Mouse (Mus musculus) midbrain, embryonic 16.5 days (tissue): ENCODE data around the gene Shisa8. TPM values are rescaled to one million over a fixed set of nuclear protein-coding genes. Genes with fewer than 3 reads are reported as not detected.

Experiments used
- ATAC-seq: fragments of 200-750 bp; cut with Nextera tagmentation; 2 replicates; pipeline ENCODE4 v1.8.0; 2017; ENCODE audit warnings: moderate TSS enrichment
- H3K27ac ChIP-seq: fragments of 300-500 bp; sonication (generic); 2 replicates; pipeline ENCODE4 v1.5.1; 2014; ENCODE audit warnings: mild to moderate bottlenecking, low read length, mixed read lengths
- H3K27me3 ChIP-seq: fragments of 300-500 bp; sonication (generic); 2 replicates; pipeline ENCODE4 v1.6.1; 2014; ENCODE audit warnings: low read depth, low read length, mixed read lengths; ENCODE audit not compliant: control insufficient read depth, insufficient read depth
- H3K36me3 ChIP-seq: fragments of 300-500 bp; sonication (generic); 2 replicates; pipeline ENCODE4 v1.6.1; 2014; ENCODE audit warnings: mild to moderate bottlenecking, low read length, moderate library complexity, mixed read lengths; ENCODE audit not compliant: control insufficient read depth, insufficient read depth
- H3K4me1 ChIP-seq: fragments of 300-500 bp; sonication (generic); 2 replicates; pipeline ENCODE4 v1.6.1; 2014; ENCODE audit warnings: mild to moderate bottlenecking, low read length, mixed read lengths; ENCODE audit not compliant: control insufficient read depth, insufficient read depth
- H3K4me2 ChIP-seq: fragments of 300-500 bp; sonication (generic); 2 replicates; pipeline ENCODE4 v1.6.1; 2014; ENCODE audit warnings: mild to moderate bottlenecking, low read length, mixed read lengths
- H3K4me3 ChIP-seq: fragments of 300-500 bp; sonication (generic); 2 replicates; pipeline ENCODE4 v1.5.1; 2014; ENCODE audit warnings: low read depth, mild to moderate bottlenecking, low read length, moderate library complexity, mixed read lengths
- H3K9ac ChIP-seq: fragments of 300-500 bp; sonication (generic); 2 replicates; pipeline ENCODE4 v1.6.1; 2014; ENCODE audit warnings: low read depth, low read length, mixed read lengths
- H3K9me3 ChIP-seq: fragments of 300-500 bp; sonication (generic); replicated peaks from 2 replicates; pipeline ENCODE4 v1.6.1; 2014; ENCODE audit warnings: mild to moderate bottlenecking, low read length, mixed read lengths; ENCODE audit not compliant: control insufficient read depth, poor library complexity, severe bottlenecking
- WGBS: fragments of 180-500 bp; shearing (Covaris S2); extraction: QIAGEN DNeasy Blood & Tissue Kit; methylation state at CpG from one replicate; pipeline ENCODE4 v1.1.7; 2014; 5-methylcytosine and 5-hydroxymethylcytosine counted together
- polyA plus RNA-seq: library from polyadenylated mRNA; unstranded; fragments of >200 nt; fragmentation: Nextera tagmentation; extraction: Ambion mirVana; gene quantifications from 2 replicates; pipeline ENCODE4 v1.2.1, GENCODE M21; 2015

Shisa8 gene
- polyA plus RNA-seq, 1 experiment from 2014 or later = 1.0 TPM

DNA sequence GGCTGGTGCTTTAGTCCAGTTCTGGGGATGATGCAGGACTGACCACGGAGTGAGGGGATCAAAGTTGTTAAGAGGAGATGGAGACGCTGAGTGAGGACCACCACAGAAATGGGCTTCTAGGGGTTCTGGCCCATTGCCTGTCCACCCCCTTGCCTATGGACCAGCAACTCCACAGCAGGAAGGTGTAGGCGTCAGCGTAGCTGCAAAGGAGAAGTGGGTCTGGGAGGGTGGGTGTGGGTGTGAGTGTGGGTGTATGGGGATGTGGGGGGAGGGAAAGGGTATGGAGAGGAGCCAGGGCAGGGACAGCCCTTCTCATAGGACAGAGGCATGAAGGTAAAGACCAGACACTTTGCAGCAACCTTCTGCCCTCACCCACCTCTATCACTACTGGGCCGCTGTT, 13.2 kb upstream of the Shisa8 start:
- Histone ChIP-seq H3K27me3 (no peaks in the 10 kb centered on the region; the same call in 1 of the 2 replicates), H3K9ac (no peak overlapping the region), H3K4me1 (peaks cover 5% of the 10 kb centered on the region; the same call in 1 of the 2 replicates), H3K4me2 (no peak overlapping the region), H3K9me3 (no peaks in the 10 kb centered on the region), H3K4me3 (no peak overlapping the region), H3K36me3 (no peaks in the 10 kb centered on the region), H3K27ac (no peak overlapping the region)
- 86% methylated on average over 5 of the region's 5 CpGs for WGBS
- ATAC-seq = no peak

- Histone ChIP-seq H3K4me2 (peak overlapping the region; percentile 69; the same call in 1 of the 2 replicates), H3K27me3 (no peaks in the 10 kb centered on the region; the same call in 1 of the 2 replicates), H3K27ac (no peak overlapping the region), H3K4me1 (peaks cover 5% of the 10 kb centered on the region; the same call in 1 of the 2 replicates), H3K9me3 (no peaks in the 10 kb centered on the region), H3K4me3 (no peak overlapping the region), H3K9ac (no peak overlapping the region), H3K36me3 (no peaks in the 10 kb centered on the region)
- ATAC-seq = no peak; the same call in 1 of the 2 replicates
- WGBS = 38% methylated on average over 7 of the region's 7 CpGs
These were observed 12.1 kb upstream of the Shisa8 start for GRCm38 (mm10) chr15:82224602-82225215.

DNA sequence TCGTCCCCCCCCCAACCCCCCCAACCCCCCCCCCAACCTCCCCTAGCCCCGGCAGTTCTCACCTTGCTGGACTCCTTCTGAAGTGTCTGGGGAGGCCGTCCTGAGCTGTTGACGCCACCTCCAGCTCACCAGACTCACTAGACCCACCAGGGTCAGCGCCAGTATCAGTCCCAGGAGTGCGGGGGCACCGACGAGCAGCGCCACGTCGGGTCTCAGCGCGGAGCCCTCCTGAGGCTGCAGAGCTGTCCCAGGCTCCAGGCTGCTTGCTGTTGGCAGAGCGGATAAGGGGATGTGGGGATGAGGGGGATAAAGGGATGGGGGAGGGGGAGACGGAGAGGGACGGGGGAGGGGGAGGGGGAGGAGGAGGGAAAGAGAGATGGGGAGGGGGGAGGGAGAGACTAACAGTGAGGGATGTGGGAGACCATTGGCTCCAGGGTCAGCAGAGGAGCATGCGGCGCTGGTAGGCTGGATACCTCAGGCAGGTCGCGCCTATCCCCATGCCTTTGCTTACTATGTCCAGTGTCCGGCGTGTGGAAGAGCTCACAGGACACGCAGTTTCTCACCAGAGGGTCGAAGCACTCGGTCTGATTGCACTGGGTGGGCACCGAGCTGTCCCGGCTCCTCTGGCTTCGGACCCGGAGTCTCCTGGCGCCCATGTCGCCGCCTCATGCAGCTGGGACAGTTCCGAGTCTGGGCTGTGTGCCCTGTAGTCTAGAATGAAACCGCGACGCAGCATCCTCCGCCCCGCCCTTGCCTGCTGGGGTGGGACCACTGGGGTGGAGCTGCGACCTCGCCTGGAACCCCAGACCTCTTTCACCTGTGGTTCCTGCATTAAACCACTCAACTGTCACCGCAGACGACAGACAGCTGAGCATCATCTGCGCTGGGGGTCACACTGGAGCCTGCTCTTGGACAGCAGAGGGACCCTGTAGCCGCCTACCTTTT, 11.3 kb upstream of the Shisa8 start, which contains the start of gene Tnfrsf13c:
Gene Tnfrsf13c (minus strand): TSS at position 713 of the 945 bp plus-strand sequence.
- Histone ChIP-seq H3K4me1 (peaks cover 5% of the 10 kb centered on the region; the same call in 1 of the 2 replicates), H3K4me2 (peak within 1 kb of the TSS; percentile 69), H3K9me3 (no peaks in the 10 kb centered on the region), H3K4me3 (peak within 1 kb of the TSS; percentile 31), H3K36me3 (no peaks in the 10 kb centered on the region), H3K27me3 (no peaks in the 10 kb centered on the region; the same call in 1 of the 2 replicates), H3K27ac (no peak within 1 kb of the TSS), H3K9ac (peak within 1 kb of the TSS; percentile 44; the same call in 1 of the 2 replicates)
- 2% methylated on average over 42 of the region's 44 CpGs for WGBS
- peak; percentile 62; the same call in 1 of the 2 replicates for ATAC-seq

DNA sequence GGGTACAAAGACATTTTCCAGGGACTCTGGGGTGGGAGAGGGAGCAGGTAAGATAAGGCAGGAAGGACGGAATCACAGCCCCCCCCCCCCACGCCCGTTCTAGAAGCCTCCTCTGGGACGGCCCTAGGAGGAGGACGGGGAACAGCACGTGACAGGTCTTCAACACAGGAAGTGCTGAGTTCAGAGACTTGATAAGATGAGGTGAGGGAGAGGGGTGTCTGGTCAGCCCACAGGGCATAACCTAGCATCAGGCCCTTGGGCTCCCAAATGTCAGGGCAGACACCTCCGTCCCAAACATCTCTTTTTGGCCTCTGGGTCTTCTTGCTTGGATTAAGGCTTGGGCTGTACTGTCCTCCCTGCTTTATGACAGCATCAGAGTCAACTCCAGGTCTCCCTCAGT, 10.6 kb upstream of the Shisa8 start:
- no peaks in the 10 kb centered on the region for H3K9me3 ChIP-seq
- no peak for ATAC-seq
- H3K4me3 ChIP-seq = no peak overlapping the region
- H3K27me3 ChIP-seq = no peaks in the 10 kb centered on the region; the same call in 1 of the 2 replicates
- H3K36me3 ChIP-seq = no peaks in the 10 kb centered on the region
- H3K4me2 ChIP-seq = no peak overlapping the region
- WGBS = 53% methylated on average over 7 of the region's 7 CpGs
- no peak overlapping the region for H3K9ac ChIP-seq
- H3K27ac ChIP-seq = no peak overlapping the region
- peaks cover 5% of the 10 kb centered on the region; the same call in 1 of the 2 replicates for H3K4me1 ChIP-seq

GRCm38 (mm10) chr15:82221104-82221860, 8.7 kb upstream of the Shisa8 start:
- no peak for ATAC-seq
- Histone ChIP-seq H3K9me3 (no peaks in the 10 kb centered on the region), H3K27me3 (peaks cover 6% of the 10 kb centered on the region; the same call in 1 of the 2 replicates), H3K9ac (no peak overlapping the region), H3K4me1 (peaks cover 8% of the 10 kb centered on the region; the same call in 1 of the 2 replicates), H3K4me3 (no peak overlapping the region), H3K27ac (no peak overlapping the region), H3K36me3 (no peaks in the 10 kb centered on the region), H3K4me2 (no peak overlapping the region)
- 66% methylated on average over 14 of the region's 14 CpGs for WGBS

GRCm38 (mm10) chr15:82220003-82220675, 7.5 kb upstream of the Shisa8 start:
- no peak for ATAC-seq

GRCm38 (mm10) chr15:82218778-82219666, 6.4 kb upstream of the Shisa8 start:
- Histone ChIP-seq H3K36me3 (no peaks in the 10 kb centered on the region), H3K27me3 (peaks cover 21% of the 10 kb centered on the region), H3K4me1 (peaks cover 10% of the 10 kb centered on the region), H3K9me3 (no peaks in the 10 kb centered on the region), H3K4me3 (no peak overlapping the region), H3K4me2 (no peak overlapping the region), H3K9ac (no peak overlapping the region), H3K27ac (no peak overlapping the region)
- ATAC-seq = no peak
- 84% methylated on average over 26 of the region's 26 CpGs for WGBS

More at GRCm38 (mm10) chr15:82220003-82220675, 7.5 kb upstream of the Shisa8 start:
- Histone ChIP-seq H3K27me3 (peaks cover 14% of the 10 kb centered on the region), H3K9ac (no peak overlapping the region), H3K4me1 (peaks cover 11% of the 10 kb centered on the region), H3K36me3 (no peaks in the 10 kb centered on the region), H3K4me2 (no peak overlapping the region), H3K27ac (no peak overlapping the region), H3K9me3 (no peaks in the 10 kb centered on the region), H3K4me3 (no peak overlapping the region)
- 60% methylated on average over 11 of the region's 12 CpGs for WGBS
